Mouse (Mus musculus) liver, adult 2 months (tissue): ENCODE data around the gene Jarid2.

ENCODE experiments used
- CTCF ChIP-seq: fragments of 200-500 bp; IDR thresholded peaks from 2 replicates; pipeline ENCODE4 v1.5.1; 2011; ENCODE audit warnings: low read depth, low read length, control low read depth
- POLR2A ChIP-seq: fragments of 200-500 bp; IDR thresholded peaks from 2 replicates; pipeline ENCODE4 v1.6.1; 2011; ENCODE audit warnings: low read length, control low read depth; ENCODE audit not compliant: insufficient read depth; ENCODE audit errors: extremely low read depth

GRCm38 (mm10) chr13:44728145-44728880 is 961 bp upstream of the Jarid2 start:
- TF ChIP-seq CTCF (no peak), POLR2A (no peak)
